Mouse (Mus musculus) ES-E14 (cell line): Measurements from ENCODE around the gene Cartpt.

Source experiments
- CHD2 ChIP-seq: IDR thresholded peaks from 2 replicates; pipeline ENCODE4 v1.6.1; 2014; ENCODE audit warnings: mild to moderate bottlenecking, low read depth, low read length, inconsistent platforms
- HCFC1 ChIP-seq: IDR thresholded peaks from 2 replicates; pipeline ENCODE4 v1.6.1; 2012; ENCODE audit warnings: low read length, inconsistent platforms, borderline replicate concordance; ENCODE audit not compliant: insufficient read depth
- MAFK ChIP-seq: IDR thresholded peaks from 2 replicates; pipeline ENCODE4 v1.6.1; 2014; ENCODE audit warnings: mild to moderate bottlenecking, low read depth, low read length, inconsistent platforms; ENCODE audit not compliant: insufficient read depth
- ZC3H11A ChIP-seq: IDR thresholded peaks from 2 replicates; pipeline ENCODE4 v1.6.1; 2012; ENCODE audit warnings: low read depth, mild to moderate bottlenecking, inconsistent platforms, low read length, borderline replicate concordance
- ZNF384 ChIP-seq: IDR thresholded peaks from 2 replicates; pipeline ENCODE4 v1.6.1; 2012; ENCODE audit warnings: low read depth, low read length, inconsistent platforms

DNA sequence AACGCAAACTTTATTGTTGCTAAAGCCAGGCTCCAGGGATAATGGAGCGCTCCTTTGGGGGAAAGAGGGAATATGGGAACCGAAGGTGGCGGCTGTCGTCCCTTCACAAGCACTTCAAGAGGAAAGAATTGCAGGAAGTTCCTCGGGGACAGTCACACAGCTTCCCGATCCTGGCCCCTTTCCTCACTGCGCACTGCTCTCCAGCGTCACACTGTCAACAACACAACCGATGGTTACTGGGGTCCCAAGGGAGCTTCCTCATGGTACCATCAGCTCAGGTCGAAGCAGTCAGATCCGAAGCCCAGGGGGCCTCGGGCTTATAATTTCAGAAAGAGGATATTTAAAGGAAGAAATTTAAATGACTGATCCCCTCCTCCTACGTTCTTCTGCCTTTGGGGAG is 2.1 kb downstream of the Cartpt start:
- TF ChIP-seq ZNF384: no peak
- TF ChIP-seq ZC3H11A: no peak
- no peak for TF ChIP-seq HCFC1
- no peak for TF ChIP-seq MAFK
- no peak for TF ChIP-seq CHD2
